Mouse (Mus musculus) bone marrow macrophage, adult 2 months (primary cell): ENCODE results near the gene Ankzf1.

Experiments
- CTCF ChIP-seq: IDR thresholded peaks from 2 replicates; pipeline ENCODE4 v1.5.1; 2012; ENCODE audit warnings: low read depth, mild to moderate bottlenecking, low read length, moderate library complexity
- POLR2A ChIP-seq: IDR thresholded peaks from 2 replicates; pipeline ENCODE4 v1.6.1; 2012; ENCODE audit warnings: mild to moderate bottlenecking, low read depth, low read length, borderline replicate concordance

- TF ChIP-seq CTCF = no peak
- TF ChIP-seq POLR2A = no peak
Observed at GRCm38 (mm10) chr1:75187126-75187525, 4.8 kb upstream of the Ankzf1 start.
